Comparison of ENCODE assay signal across 7 mouse cellular contexts in genomic region chr5:5693956-5694653, GRCm38 (mm10). TPM values are rescaled to one million over a fixed set of nuclear protein-coding genes. Genes with fewer than 3 reads are reported as not detected.
DNase-seq lines count a peak whose midpoint lies in the region; ATAC-seq and TF ChIP-seq lines count a peak whose summit lies in the region.

Steap2 (minus strand) TSS chr5:5694578.

- H3K4me3 ChIP-seq in hindbrain, embryonic 16.5 days (ENCODE audit: low read length): peak within 1 kb of the TSS; percentile 88
- H3K4me3 ChIP-seq in limb, embryonic 12.5 days (replicated peaks): peak within 1 kb of the TSS; percentile 69
- peak within 1 kb of the TSS; percentile 88 for H3K4me3 ChIP-seq in midbrain, embryonic 15.5 days
- peak within 1 kb of the TSS; percentile 76 for H3K4me3 ChIP-seq in testis, adult 2 months (ENCODE audit: control insufficient read depth, low read depth, low read length)

- peak within 1 kb of the TSS; percentile 39 for H3K27ac ChIP-seq in hindbrain, embryonic 16.5 days (ENCODE audit: low read depth, low read length)
- H3K27ac ChIP-seq in limb, embryonic 12.5 days: peak within 1 kb of the TSS; percentile 54; the same call in 1 of the 2 replicates
- peak within 1 kb of the TSS; percentile 47; the same call in 1 of the 2 replicates for H3K27ac ChIP-seq in midbrain, embryonic 15.5 days
- H3K27ac ChIP-seq in testis, adult 2 months (ENCODE audit: control insufficient read depth, insufficient read depth, low read depth, low read length): no peak within 1 kb of the TSS

- no peaks in the 10 kb centered on the region for H3K27me3 ChIP-seq in hindbrain, embryonic 16.5 days (replicated peaks; ENCODE audit: control insufficient read depth, insufficient read depth, low read length)
- no peaks in the 10 kb centered on the region for H3K27me3 ChIP-seq in limb, embryonic 12.5 days
- H3K27me3 ChIP-seq in midbrain, embryonic 15.5 days (replicated peaks): no peaks in the 10 kb centered on the region
- H3K27me3 ChIP-seq in testis, adult 2 months (ENCODE audit: control insufficient read depth, insufficient read depth, low read length): no peaks in the 10 kb centered on the region

- peak within 1 kb of the TSS; percentile 63 for H3K4me2 ChIP-seq in hindbrain, embryonic 16.5 days (ENCODE audit: low read length)
- peak within 1 kb of the TSS; percentile 71 for H3K4me2 ChIP-seq in limb, embryonic 12.5 days
- peak within 1 kb of the TSS; percentile 74 for H3K4me2 ChIP-seq in midbrain, embryonic 15.5 days

- TF ChIP-seq POLR2A in testis, adult 2 months (IDR thresholded peaks at IDR 0.05; ENCODE audit: control insufficient read depth, low read depth, low read length): no peak; the same call in 1 of the 2 replicates

- peak; percentile 80 for DNase-seq in adrenal gland, postnatal 14 days
- peak; percentile 28 to 42 for DNase-seq in cerebellum, postnatal 4 days (ENCODE audit: low spot score in 2 of 2)
- peak; percentile 48 for DNase-seq in gastrocnemius, postnatal 10 days

- H3K36me3 ChIP-seq in hindbrain, embryonic 16.5 days (ENCODE audit: control insufficient read depth, insufficient read depth, low read length): no peaks in the 10 kb centered on the region
- no peaks in the 10 kb centered on the region for H3K36me3 ChIP-seq in limb, embryonic 12.5 days
- H3K36me3 ChIP-seq in midbrain, embryonic 15.5 days (replicated peaks): no peaks in the 10 kb centered on the region
- H3K36me3 ChIP-seq in testis, adult 2 months (ENCODE audit: control insufficient read depth, insufficient read depth, low read length): no peaks in the 10 kb centered on the region

- no peaks in the 10 kb centered on the region for H3K9me3 ChIP-seq in hindbrain, embryonic 16.5 days (ENCODE audit: control insufficient read depth, low read length)
- peaks cover 3% of the 10 kb centered on the region; the same call in 1 of the 2 replicates for H3K9me3 ChIP-seq in limb, embryonic 12.5 days
- H3K9me3 ChIP-seq in midbrain, embryonic 15.5 days: no peaks in the 10 kb centered on the region

- H3K4me1 ChIP-seq in hindbrain, embryonic 16.5 days (ENCODE audit: control insufficient read depth, insufficient read depth, low read depth, low read length): 0 out of 2 replicates have a peak, but pooled peaks cover 4% of the 10 kb centered on the region
- H3K4me1 ChIP-seq in limb, embryonic 12.5 days (replicated peaks): peaks cover 5% of the 10 kb centered on the region; the same call in 1 of the 2 replicates
- peaks cover 13% of the 10 kb centered on the region for H3K4me1 ChIP-seq in midbrain, embryonic 15.5 days
- no peaks in the 10 kb centered on the region; the same call in none of the 2 replicates for H3K4me1 ChIP-seq in testis, adult 2 months (ENCODE audit: control insufficient read depth, insufficient read depth, low read length)

- H3K9ac ChIP-seq in hindbrain, embryonic 16.5 days (ENCODE audit: low read depth, low read length): peak within 1 kb of the TSS; percentile 93
- peak within 1 kb of the TSS; percentile 87 for H3K9ac ChIP-seq in limb, embryonic 12.5 days (replicated peaks)
- H3K9ac ChIP-seq in midbrain, embryonic 15.5 days: peak within 1 kb of the TSS; percentile 77

- TF ChIP-seq CTCF in testis, adult 2 months (IDR thresholded peaks at IDR 0.05; ENCODE audit: control insufficient read depth, insufficient read depth, insufficient replicate concordance, low read depth, low read length): no peak

- WGBS in hindbrain, embryonic 16.5 days: under 1% methylated on average over 38 of the region's 66 CpGs
- under 1% methylated on average over 47 of the region's 66 CpGs for WGBS in limb, embryonic 12.5 days
- under 1% methylated on average over 58 of the region's 66 CpGs for WGBS in midbrain, embryonic 15.5 days

- ATAC-seq in hindbrain, embryonic 16.5 days: peak; percentile 92
- ATAC-seq in limb, embryonic 12.5 days (ENCODE audit: insufficient number of reproducible peaks, insufficient read depth, low FRiP score, low TSS enrichment, low read depth): peak; percentile 87
- ATAC-seq in midbrain, embryonic 15.5 days (replicated peaks): peak; percentile 93

RNA-seq across cellular contexts. Expression of gene Steap2, which starts in this region (rescaled TPM):
- 35.8 and 41.6 TPM in 2 replicates for total RNA-seq in adrenal gland, postnatal 14 days (2021)
- 1 to 10 TPM; 1.7 TPM for total RNA-seq in gastrocnemius, postnatal 10 days (2021)
- polyA plus RNA-seq in hindbrain, embryonic 16.5 days (2015; fragmentation: Nextera tagmentation; extraction: Ambion mirVana): 6.2 and 6.5 TPM in 2 replicates
- polyA plus RNA-seq in limb, embryonic 12.5 days (2016; fragmentation: Nextera tagmentation; extraction: Ambion mirVana): 7.7 and 7.9 TPM in 2 replicates
- polyA plus RNA-seq in midbrain, embryonic 15.5 days (2015; fragmentation: Nextera tagmentation; extraction: Ambion mirVana): 5.7 and 5.9 TPM in 2 replicates
- polyA plus RNA-seq in testis, adult 2 months (2012; rRNA removed): 4.4 and 6.2 TPM in 2 replicates

Comparison
In these comparisons a context has a peak if more than half of its experiments do, and no peak if none do; other contexts are left out.
1. RNA of gene Steap2 (total RNA-seq): 35.8 to 41.6 TPM in adrenal gland, postnatal 14 days; 1.7 TPM in gastrocnemius, postnatal 10 days; every median in the first group is over 10 times any median in the second.
2. Peak in every context shown above with its lines, with median percentiles within 50 percentile points of each other: DNase-seq, ATAC-seq, H3K4me2 ChIP-seq, H3K4me3 ChIP-seq and H3K9ac ChIP-seq.